Mouse (Mus musculus) stomach, embryonic 16.5 days (tissue): ENCODE results near the gene Mtap. TPM values are rescaled to one million over a fixed set of nuclear protein-coding genes. Genes with fewer than 3 reads are reported as not detected.

Source experiments
- ATAC-seq: fragments of 200-750 bp; cut with Nextera tagmentation; 2 replicates; pipeline ENCODE4 v1.8.0; 2017; ENCODE audit warnings: moderate number of reproducible peaks, moderate TSS enrichment; ENCODE audit not compliant: insufficient read depth, low FRiP score
- H3K27ac ChIP-seq: fragments of 300-500 bp; sonication (generic); 2 replicates; pipeline ENCODE4 v1.5.1; 2014; ENCODE audit warnings: low read length
- H3K27me3 ChIP-seq: fragments of 300-500 bp; sonication (generic); 2 replicates; pipeline ENCODE4 v1.6.1; 2014; ENCODE audit warnings: low read length, control low read depth, mixed read lengths; ENCODE audit not compliant: control insufficient read depth, insufficient read depth
- H3K36me3 ChIP-seq: fragments of 300-500 bp; sonication (generic); 2 replicates; pipeline ENCODE4 v1.6.1; 2014; ENCODE audit warnings: low read length; ENCODE audit not compliant: control insufficient read depth, insufficient read depth
- H3K4me1 ChIP-seq: fragments of 300-500 bp; sonication (generic); 2 replicates; pipeline ENCODE4 v1.6.1; 2014; ENCODE audit warnings: low read length, control low read depth, mixed read lengths; ENCODE audit not compliant: control insufficient read depth, insufficient read depth
- H3K4me2 ChIP-seq: fragments of 300-500 bp; sonication (generic); 2 replicates; pipeline ENCODE4 v1.6.1; 2014; ENCODE audit warnings: low read depth, low read length, mixed read lengths
- H3K4me3 ChIP-seq: fragments of 300-500 bp; sonication (generic); replicated peaks from 2 replicates; pipeline ENCODE4 v1.5.1; 2014; ENCODE audit warnings: mild to moderate bottlenecking, low read length
- H3K9ac ChIP-seq: fragments of 300-500 bp; sonication (generic); 2 replicates; pipeline ENCODE4 v1.6.1; 2014; ENCODE audit warnings: low read length
- H3K9me3 ChIP-seq: fragments of 300-500 bp; sonication (generic); replicated peaks from 2 replicates; pipeline ENCODE4 v1.6.1; 2016; ENCODE audit warnings: low read length, control low read depth; ENCODE audit not compliant: control insufficient read depth
- WGBS: fragments of 180-500 bp; shearing (Covaris S2); extraction: QIAGEN DNeasy Blood & Tissue Kit; methylation state at CpG from one replicate; pipeline ENCODE4 v1.1.7; 2014; 5-methylcytosine and 5-hydroxymethylcytosine counted together
- polyA plus RNA-seq: library from polyadenylated mRNA; unstranded; fragments of >200 nt; fragmentation: Nextera tagmentation; extraction: Ambion mirVana; gene quantifications from 2 replicates; pipeline ENCODE4 v1.2.1, GENCODE M21; 2015

Gene Mtap
- polyA plus RNA-seq, 1 experiment from 2014 or later = 53.8 TPM

DNA sequence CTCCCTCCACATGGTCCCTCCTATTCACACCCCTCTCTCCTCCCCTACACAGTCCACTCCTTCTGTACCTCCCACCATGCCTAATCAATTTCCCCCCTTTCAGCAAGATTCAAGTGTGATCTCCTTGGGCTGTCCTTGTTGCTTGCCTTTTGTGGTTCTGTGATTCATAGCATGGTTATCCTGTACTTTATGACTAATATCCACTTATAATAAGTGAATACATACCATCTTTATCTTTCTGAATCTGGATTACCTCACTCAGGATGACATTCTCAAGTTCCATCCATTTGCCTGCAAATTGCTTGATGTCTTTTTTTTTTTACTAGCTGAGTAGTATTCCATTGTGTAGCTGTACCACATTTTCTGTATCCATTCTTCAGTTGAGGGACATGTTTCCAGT lies 12.3 kb downstream of the Mtap start:
- H3K27ac ChIP-seq = no peak overlapping the region
- H3K9me3 ChIP-seq = no peaks in the 10 kb centered on the region
- H3K4me2 ChIP-seq = no peak overlapping the region
- H3K4me1 ChIP-seq = no peaks in the 10 kb centered on the region
- no peak for ATAC-seq
- H3K36me3 ChIP-seq = peaks cover 12% of the 10 kb centered on the region; the same call in 1 of the 2 replicates
- no peaks in the 10 kb centered on the region for H3K27me3 ChIP-seq
- no peak overlapping the region for H3K9ac ChIP-seq
- no peak overlapping the region for H3K4me3 ChIP-seq

DNA sequence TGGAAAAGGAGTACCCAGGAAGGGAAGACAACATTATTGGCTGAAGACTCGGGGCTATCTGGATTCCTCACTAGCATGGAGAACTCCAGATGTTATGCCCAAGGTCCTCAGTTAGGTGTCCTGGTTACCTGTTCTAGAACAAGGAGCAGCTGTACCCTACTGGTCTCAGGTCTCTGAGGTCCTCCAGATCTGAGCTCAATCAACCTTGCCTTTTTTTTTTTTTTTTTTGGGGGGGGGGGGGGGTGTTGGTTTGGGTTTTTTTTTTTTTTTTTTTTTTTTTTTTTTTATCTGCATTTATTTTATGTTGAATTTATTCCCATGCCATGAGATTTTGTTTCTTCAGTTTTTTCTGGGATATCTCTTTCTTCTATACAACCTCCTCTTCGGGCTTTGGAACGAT lies 24.5 kb downstream of the Mtap start:
- Histone ChIP-seq H3K9me3 (no peaks in the 10 kb centered on the region), H3K36me3 (peaks cover 24% of the 10 kb centered on the region), H3K4me3 (no peak overlapping the region), H3K27me3 (no peaks in the 10 kb centered on the region), H3K9ac (no peak overlapping the region), H3K4me1 (no peaks in the 10 kb centered on the region), H3K4me2 (no peak overlapping the region), H3K27ac (no peak overlapping the region)
- ATAC-seq = no peak
- WGBS = 93% methylated on average over 3 of the region's 3 CpGs

DNA sequence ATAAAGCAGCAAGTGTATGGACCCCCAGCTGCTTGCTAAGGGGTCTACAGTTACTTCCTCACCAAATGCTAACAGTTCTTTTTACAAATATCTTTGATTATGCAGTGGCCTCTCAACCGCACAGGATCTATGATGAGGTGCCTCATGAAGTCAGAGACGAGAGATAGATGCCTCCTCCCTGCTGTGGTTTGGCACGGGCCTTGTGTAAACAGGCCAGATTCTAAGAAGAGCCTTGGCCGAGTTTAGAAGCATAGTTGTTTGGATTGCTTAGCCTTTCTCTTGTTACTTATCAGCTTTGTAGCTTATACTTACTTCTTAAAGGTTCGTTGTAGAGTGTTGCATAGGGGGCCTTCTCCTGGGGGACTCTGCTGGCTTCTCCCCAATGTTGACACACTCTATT lies 25.6 kb downstream of the Mtap start:
- peaks cover 18% of the 10 kb centered on the region for H3K36me3 ChIP-seq
- H3K4me1 ChIP-seq = no peaks in the 10 kb centered on the region
- H3K9ac ChIP-seq = no peak overlapping the region
- H3K4me3 ChIP-seq = no peak overlapping the region
- H3K27ac ChIP-seq = no peak overlapping the region
- 56% methylated on average over 5 of the region's 5 CpGs for WGBS
- no peak for ATAC-seq
- no peak overlapping the region for H3K4me2 ChIP-seq
- H3K9me3 ChIP-seq = no peaks in the 10 kb centered on the region
- H3K27me3 ChIP-seq = no peaks in the 10 kb centered on the region

DNA sequence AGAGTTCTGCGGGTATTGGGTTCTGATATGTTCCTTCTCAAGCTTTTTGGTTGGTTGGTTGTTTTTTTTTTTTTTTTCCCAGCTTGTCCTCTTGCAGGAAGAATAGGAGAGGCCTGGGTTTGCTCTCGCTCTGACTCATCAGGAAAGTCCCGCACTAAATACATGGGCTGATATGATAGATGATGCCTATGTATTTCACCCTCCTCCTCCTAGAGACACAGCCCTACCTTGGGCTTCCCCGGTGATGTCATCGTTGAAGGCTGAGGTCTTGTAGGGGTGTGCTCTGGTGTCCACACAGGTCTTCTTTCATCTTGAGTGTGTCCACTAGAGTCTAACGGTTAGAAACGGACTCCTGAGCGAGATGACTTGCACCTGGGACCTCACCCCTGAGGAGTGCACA lies 26.7 kb downstream of the Mtap start:
- Histone ChIP-seq H3K9me3 (no peaks in the 10 kb centered on the region), H3K4me3 (no peak overlapping the region), H3K36me3 (peaks cover 16% of the 10 kb centered on the region; the same call in 1 of the 2 replicates), H3K4me1 (no peaks in the 10 kb centered on the region), H3K27me3 (no peaks in the 10 kb centered on the region), H3K4me2 (no peak overlapping the region), H3K27ac (no peak overlapping the region), H3K9ac (no peak overlapping the region)
- no peak for ATAC-seq
- WGBS = 89% methylated on average over 8 of the region's 8 CpGs

DNA sequence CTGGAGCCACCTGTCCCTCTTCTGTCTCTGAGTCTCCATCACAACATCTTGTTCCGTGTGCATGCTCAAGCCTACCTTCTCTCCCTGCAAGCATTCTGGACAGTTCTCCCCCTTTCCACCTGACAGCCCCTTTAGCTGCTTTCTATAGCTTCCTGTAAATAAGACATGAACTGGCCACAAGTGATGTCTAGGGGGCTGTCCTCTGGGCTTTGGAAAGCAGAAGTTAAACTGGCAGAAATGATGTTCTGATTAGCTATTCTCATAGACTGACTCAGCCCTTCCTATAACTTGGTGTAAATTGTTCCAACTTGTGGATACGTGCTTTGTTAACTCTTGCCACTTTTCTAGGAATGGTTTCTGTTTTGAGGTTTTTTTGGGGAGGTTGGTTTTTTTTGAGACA lies 27.8 kb downstream of the Mtap start:
- 95% methylated on average over 2 of the region's 2 CpGs for WGBS
- Histone ChIP-seq H3K4me3 (no peak overlapping the region), H3K4me2 (no peak overlapping the region), H3K36me3 (peaks cover 16% of the 10 kb centered on the region; the same call in 1 of the 2 replicates), H3K4me1 (no peaks in the 10 kb centered on the region), H3K27me3 (no peaks in the 10 kb centered on the region), H3K9me3 (no peaks in the 10 kb centered on the region), H3K9ac (no peak overlapping the region), H3K27ac (no peak overlapping the region)
- no peak for ATAC-seq

DNA sequence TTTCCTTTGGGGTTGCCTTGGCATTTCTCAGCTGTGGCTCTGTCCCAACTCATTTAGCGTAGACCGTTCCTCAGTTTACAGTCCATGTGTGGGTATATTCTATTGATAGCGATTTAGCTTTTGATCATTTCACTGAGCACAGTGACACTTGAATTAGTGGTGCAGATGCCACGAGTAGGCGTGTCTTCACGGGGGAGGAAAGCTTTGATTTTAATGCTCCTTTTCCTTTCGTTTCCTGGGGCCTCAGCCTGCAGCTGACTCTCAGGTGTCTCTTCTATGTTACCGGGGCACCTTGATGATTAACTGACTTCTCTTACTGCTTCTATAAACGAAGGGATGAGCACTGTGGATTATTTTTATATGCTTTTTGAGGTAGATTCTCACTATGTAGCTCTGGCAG lies 32.0 kb downstream of the Mtap start:
- H3K27me3 ChIP-seq = no peaks in the 10 kb centered on the region
- H3K36me3 ChIP-seq = peaks cover 26% of the 10 kb centered on the region
- no peak overlapping the region for H3K4me2 ChIP-seq
- H3K9ac ChIP-seq = no peak overlapping the region
- no peak overlapping the region for H3K4me3 ChIP-seq
- 90% methylated on average over 9 of the region's 9 CpGs for WGBS
- no peak for ATAC-seq
- no peaks in the 10 kb centered on the region for H3K9me3 ChIP-seq
- H3K4me1 ChIP-seq = no peaks in the 10 kb centered on the region
- no peak overlapping the region for H3K27ac ChIP-seq

DNA sequence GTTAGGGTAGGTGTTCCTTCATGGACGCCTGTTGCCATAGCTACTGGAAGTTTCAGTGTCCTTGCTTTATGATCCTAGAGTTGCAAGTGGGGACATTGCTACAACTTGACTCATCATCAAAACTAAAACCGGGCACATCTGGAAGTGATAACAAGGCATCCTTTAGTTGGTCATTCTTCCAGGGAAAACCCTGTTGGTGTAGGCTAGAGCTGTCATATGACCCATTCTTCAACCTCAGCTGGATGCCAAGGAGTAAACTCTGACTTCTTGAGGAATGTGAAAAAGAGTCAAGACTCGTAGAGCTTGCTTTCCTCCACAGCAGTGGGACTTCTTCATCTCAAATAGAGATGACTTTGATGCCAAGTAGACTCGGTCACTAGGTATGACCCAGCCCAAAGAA lies 32.8 kb downstream of the Mtap start:
- Histone ChIP-seq H3K9me3 (no peaks in the 10 kb centered on the region), H3K27me3 (no peaks in the 10 kb centered on the region), H3K27ac (no peak overlapping the region), H3K36me3 (peaks cover 27% of the 10 kb centered on the region), H3K4me2 (no peak overlapping the region), H3K4me1 (no peaks in the 10 kb centered on the region), H3K4me3 (no peak overlapping the region), H3K9ac (no peak overlapping the region)
- no peak for ATAC-seq
- 80% methylated on average over 4 of the region's 4 CpGs for WGBS

DNA sequence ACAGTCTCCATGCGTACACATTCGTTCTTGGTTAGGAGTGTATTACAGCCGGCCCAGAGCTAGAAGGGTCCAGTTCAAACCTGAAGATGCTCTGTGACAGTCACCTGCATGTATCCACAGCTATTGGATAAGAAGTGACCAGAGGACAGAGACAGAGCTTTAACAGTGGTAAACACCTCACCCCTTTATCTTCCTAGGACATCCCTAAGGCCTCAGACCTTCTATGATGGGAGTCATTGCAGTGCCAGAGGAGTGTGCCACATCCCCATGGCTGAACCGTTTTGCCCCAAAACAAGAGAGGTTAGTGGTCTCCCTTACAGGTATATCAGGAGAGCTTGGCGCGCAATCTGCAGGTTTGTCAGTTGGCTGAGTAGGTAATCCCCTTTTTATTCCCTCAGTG lies 34.0 kb downstream of the Mtap start:
- H3K4me1 ChIP-seq = no peaks in the 10 kb centered on the region
- H3K36me3 ChIP-seq = peaks cover 30% of the 10 kb centered on the region
- no peak for ATAC-seq
- H3K27ac ChIP-seq = no peak overlapping the region
- 96% methylated on average over 6 of the region's 6 CpGs for WGBS
- no peak overlapping the region for H3K9ac ChIP-seq
- no peaks in the 10 kb centered on the region for H3K27me3 ChIP-seq
- no peaks in the 10 kb centered on the region for H3K9me3 ChIP-seq
- H3K4me2 ChIP-seq = no peak overlapping the region
- no peak overlapping the region for H3K4me3 ChIP-seq

DNA sequence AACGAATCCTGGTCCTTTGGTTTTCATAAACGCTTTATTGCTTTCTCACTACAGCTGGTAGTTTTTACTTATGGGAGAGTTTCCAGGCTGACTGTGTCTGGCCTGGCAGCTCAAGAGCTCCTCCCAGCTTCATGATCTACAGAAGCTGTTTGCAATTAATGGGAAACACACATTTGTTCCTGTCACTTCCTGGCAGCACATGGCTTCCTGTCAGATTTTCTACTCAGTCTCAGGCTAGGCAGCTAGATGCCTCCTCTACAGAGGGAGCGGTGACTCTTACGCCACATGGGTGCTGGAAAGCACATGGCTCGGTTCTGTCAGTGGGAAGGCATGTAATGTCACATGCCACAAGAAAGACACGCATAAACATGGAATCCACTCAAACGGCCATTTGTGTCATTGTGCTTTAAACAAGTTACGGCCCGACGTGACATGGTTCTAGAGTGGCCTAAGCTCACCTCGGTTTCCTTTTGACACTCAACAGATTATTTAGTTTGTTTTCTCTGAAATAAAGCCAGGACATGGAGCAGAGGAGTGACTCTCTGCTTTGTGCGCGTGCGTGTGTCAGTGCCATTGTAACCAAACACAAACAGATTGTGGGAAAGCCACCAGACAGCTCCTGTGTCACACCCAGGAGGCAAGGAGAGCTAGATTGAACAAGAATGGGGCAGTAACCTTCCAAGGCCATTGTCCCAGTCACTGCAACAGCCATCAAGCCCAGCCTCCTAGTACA lies 36.1 kb downstream of the Mtap start:
- Histone ChIP-seq H3K9ac (no peak overlapping the region), H3K9me3 (no peaks in the 10 kb centered on the region), H3K27me3 (no peaks in the 10 kb centered on the region), H3K4me3 (no peak overlapping the region), H3K4me1 (no peaks in the 10 kb centered on the region), H3K27ac (no peak overlapping the region), H3K36me3 (peaks cover 28% of the 10 kb centered on the region), H3K4me2 (no peak overlapping the region)
- no peak for ATAC-seq
- 87% methylated on average over 14 of the region's 14 CpGs for WGBS
